Mouse (Mus musculus) lung, adult 2 months (tissue): ENCODE data around the gene Fgf6. TPM values are rescaled to one million over a fixed set of nuclear protein-coding genes. Genes with fewer than 3 reads are reported as not detected.

Experiments
- DNase-seq: peaks from one replicate; pipeline ENCODE4 v3.0.0; 2022
- H3K4me1 ChIP-seq: fragments of 200-500 bp; 2 replicates; pipeline ENCODE4 v1.6.1; 2011; ENCODE audit warnings: low read length; ENCODE audit not compliant: control insufficient read depth, insufficient read depth
- H3K4me3 ChIP-seq: fragments of 200-500 bp; replicated peaks from 2 replicates; pipeline ENCODE3; 2011; ENCODE audit warnings: low read depth, mild to moderate bottlenecking, control low read depth, low read length; ENCODE audit errors: extremely low read depth
- CTCF ChIP-seq: fragments of 200-500 bp; IDR thresholded peaks from 2 replicates; pipeline ENCODE4 v1.5.1; 2011; ENCODE audit warnings: mild to moderate bottlenecking, low read length, control low read depth; ENCODE audit not compliant: insufficient read depth
- POLR2A ChIP-seq: fragments of 200-500 bp; IDR thresholded peaks from 2 replicates; pipeline ENCODE4 v1.6.1; 2011; ENCODE audit warnings: low read depth, mild to moderate bottlenecking, control low read depth, low read length, borderline replicate concordance; ENCODE audit errors: extremely low read depth
- WGBS: fragments of 180-500 bp; shearing (Covaris S2); methylation state at CpG from one replicate; pipeline ENCODE4 v1.1.7; 2018; 5-methylcytosine and 5-hydroxymethylcytosine counted together
- polyA plus RNA-seq: library from polyadenylated mRNA; depleted of rRNA; stranded (reverse); fragments of >200 nt; gene quantifications from 2 replicates; pipeline ENCODE4 v1.2.3, GENCODE M21; 2012; rRNA removed

Fgf6 gene
- polyA plus RNA-seq, 1 experiment, result 0.07 TPM

- H3K4me3 ChIP-seq, result no peak within 1 kb of the TSS
- TF ChIP-seq CTCF (no peak), POLR2A (no peak)
- DNase-seq, result no peak
- 10% methylated on average over 5 of the region's 5 CpGs for WGBS
- H3K4me1 ChIP-seq, result no peaks in the 10 kb centered on the region
These were observed 57.4 kb downstream of the Fgf6 start, which contains the start of gene Fgf23 for GRCm38 (mm10) chr6:127072817-127073216. TSS of gene Fgf23 (plus strand) at chr6:127072902.

Other genes starting within 250 kb of the Fgf6 start
- gene Ndufa9, start 166.4 kb upstream of the Fgf6 start, polyA plus RNA-seq, result 46.2 and 69.8 TPM in 2 replicates
- not detected in 2 replicates for gene Akap3, start 162.5 kb upstream of the Fgf6 start, polyA plus RNA-seq
- 0.07 and 0.10 TPM in 2 replicates for gene Dyrk4, start 93.7 kb upstream of the Fgf6 start, polyA plus RNA-seq
- gene Rad51ap1, start 76.0 kb upstream of the Fgf6 start, polyA plus RNA-seq, result 0.48 and 1.1 TPM in 2 replicates
- 3.0 and 5.8 TPM in 2 replicates for gene D6Wsu163e, start 75.6 kb upstream of the Fgf6 start, polyA plus RNA-seq
- gene Fgf23, start 57.3 kb downstream of the Fgf6 start, polyA plus RNA-seq, result not detected in 2 replicates
- gene Tigar, start 94.0 kb downstream of the Fgf6 start, polyA plus RNA-seq, result 2.7 and 4.1 TPM in 2 replicates
- 47.8 and 51.0 TPM in 2 replicates for gene Ccnd2, start 136.6 kb downstream of the Fgf6 start, polyA plus RNA-seq